Comparison of ENCODE assay signal across 9 mouse cellular contexts in genomic region chrX:73476621-73477020, GRCm38 (mm10). TPM values are rescaled to one million over a fixed set of nuclear protein-coding genes. Genes with fewer than 3 reads are reported as not detected.
A peak's percentile ranks its signal among the peaks of the same experiment; 100 is the strongest.
DNase-seq lines count a peak whose midpoint lies in the region; ATAC-seq and TF ChIP-seq lines count a peak whose summit lies in the region.
"Had no signal": no experiment of that assay in that cellular context is flagged by ENCODE, and none has a peak within 500 bp of the region (broad histone marks: within the 10 kb centered on the region; RNA-seq: fewer than 3 reads in every experiment).

No protein-coding gene starts in this region.

- 67% methylated on average over 2 of the region's 2 CpGs for WGBS in hindbrain, embryonic 10.5 days
- 70% methylated on average over 2 of the region's 2 CpGs for WGBS in hindbrain, embryonic 14.5 days
- WGBS in liver, adult 2 months = 12% methylated on average over 2 of the region's 2 CpGs
- 83% methylated on average over 2 of the region's 2 CpGs for WGBS in forebrain, postnatal 0 days

- no peak for TF ChIP-seq CTCF in liver, adult 2 months (IDR thresholded peaks at IDR 0.05; ENCODE audit: low read depth, low read length)
- TF ChIP-seq CTCF in forebrain, postnatal 0 days (IDR thresholded peaks at IDR 0.05; ENCODE audit: low read depth) = no peak

- H3K4me1 ChIP-seq in hindbrain, embryonic 10.5 days (replicated peaks) = peaks cover 9% of the 10 kb centered on the region; the same call in 1 of the 2 replicates
- no peaks in the 10 kb centered on the region for H3K4me1 ChIP-seq in hindbrain, embryonic 14.5 days (replicated peaks; ENCODE audit: control insufficient read depth, insufficient read depth, low read length)
- H3K4me1 ChIP-seq in liver, adult 2 months (ENCODE audit: control insufficient read depth, insufficient read depth, low read length) = peaks cover 7% of the 10 kb centered on the region; the same call in 1 of the 2 replicates
- H3K4me1 ChIP-seq in forebrain, postnatal 0 days (ENCODE audit: insufficient read depth) = no peaks in the 10 kb centered on the region

- no peak overlapping the region for H3K4me3 ChIP-seq in hindbrain, embryonic 10.5 days
- H3K4me3 ChIP-seq in hindbrain, embryonic 14.5 days (replicated peaks; ENCODE audit: low read length) = no peak overlapping the region
- no peak overlapping the region for H3K4me3 ChIP-seq in liver, adult 2 months (ENCODE audit: insufficient read depth, low read depth, low read length)
- no peak overlapping the region for H3K4me3 ChIP-seq in forebrain, postnatal 0 days (ENCODE audit: low read depth, low read length)

- no peak overlapping the region for H3K9ac ChIP-seq in hindbrain, embryonic 14.5 days
- H3K9ac ChIP-seq in liver, adult 2 months (ENCODE audit: low read depth, low read length) = no peak overlapping the region; the same call in 1 of the 2 replicates
- no peak overlapping the region for H3K9ac ChIP-seq in forebrain, postnatal 0 days

- H3K27me3 ChIP-seq in hindbrain, embryonic 10.5 days (ENCODE audit: insufficient read depth, poor library complexity, severe bottlenecking) = peaks cover 69% of the 10 kb centered on the region
- H3K27me3 ChIP-seq in hindbrain, embryonic 14.5 days (ENCODE audit: control insufficient read depth, insufficient read depth, low read length) = no peaks in the 10 kb centered on the region
- no peaks in the 10 kb centered on the region for H3K27me3 ChIP-seq in liver, adult 2 months (ENCODE audit: control insufficient read depth, insufficient read depth, low read length)
- H3K27me3 ChIP-seq in forebrain, postnatal 0 days (ENCODE audit: insufficient read depth, low read length) = no peaks in the 10 kb centered on the region

- no peak overlapping the region for H3K4me2 ChIP-seq in hindbrain, embryonic 14.5 days (replicated peaks)
- no peak overlapping the region for H3K4me2 ChIP-seq in forebrain, postnatal 0 days (ENCODE audit: low read depth)

- no peak overlapping the region for H3K27ac ChIP-seq in hindbrain, embryonic 10.5 days
- no peak overlapping the region for H3K27ac ChIP-seq in hindbrain, embryonic 14.5 days
- peak overlapping the region; percentile 75 for H3K27ac ChIP-seq in liver, adult 2 months (replicated peaks; ENCODE audit: insufficient read depth, low read depth, low read length)
- no peak overlapping the region for H3K27ac ChIP-seq in forebrain, postnatal 0 days (ENCODE audit: low read depth, low read length)

- intact Hi-C loops in heart, postnatal 10 days (cut with DNase I) = no loop called here

- no peak for TF ChIP-seq POLR2A in liver, adult 2 months (IDR thresholded peaks at IDR 0.05; ENCODE audit: extremely low read depth, insufficient read depth, low read length)

- H3K79me2 ChIP-seq in liver, adult 2 months (ENCODE audit: control insufficient read depth, insufficient read depth, low read length) = no peaks in the 10 kb centered on the region

- H3K36me3 ChIP-seq in hindbrain, embryonic 10.5 days = no peaks in the 10 kb centered on the region
- no peaks in the 10 kb centered on the region for H3K36me3 ChIP-seq in hindbrain, embryonic 14.5 days (replicated peaks; ENCODE audit: control insufficient read depth, insufficient read depth)
- no peaks in the 10 kb centered on the region for H3K36me3 ChIP-seq in liver, adult 2 months (ENCODE audit: control insufficient read depth, insufficient read depth, low read length)
- no peaks in the 10 kb centered on the region for H3K36me3 ChIP-seq in forebrain, postnatal 0 days (ENCODE audit: insufficient read depth)

- DNase-seq in hindbrain, embryonic 10.5 days (ENCODE audit: low spot score) = peak; percentile 18
- no peak for DNase-seq in hindbrain, embryonic 14.5 days (ENCODE audit: low spot score)
- peak; percentile 63 to 71 for DNase-seq in heart, postnatal 10 days
- DNase-seq in liver, adult 2 months (ENCODE audit: extremely low read depth, low read depth, low spot score) = peak; percentile 69
- peak; percentile 46 for DNase-seq in testis, postnatal 10 days (ENCODE audit: low spot score)
- DNase-seq in layer of hippocampus, adult 18-20 months (ENCODE audit: low spot score in 2 of 2) = no peak
- DNase-seq in thymus, postnatal 25 days = no peak
- no peak for DNase-seq in forebrain, postnatal 0 days

- ATAC-seq in hindbrain, embryonic 14.5 days (ENCODE audit: low FRiP score) = no peak
- no peak for ATAC-seq in forebrain, postnatal 0 days

- H3K9me3 ChIP-seq in hindbrain, embryonic 10.5 days = no peaks in the 10 kb centered on the region
- H3K9me3 ChIP-seq in hindbrain, embryonic 14.5 days (ENCODE audit: control insufficient read depth, low read length) = no peaks in the 10 kb centered on the region
- no peaks in the 10 kb centered on the region for H3K9me3 ChIP-seq in forebrain, postnatal 0 days (ENCODE audit: low read length)

RNA-seq across cellular contexts. Expression of gene Bgn, which starts 6.8 kb away (rescaled TPM):
- 17.0 and 24.3 TPM in 2 replicates for polyA plus RNA-seq in hindbrain, embryonic 10.5 days (2016; fragmentation: Nextera tagmentation; extraction: Ambion mirVana)
- polyA plus RNA-seq in hindbrain, embryonic 14.5 days (2014; fragmentation: Nextera tagmentation; extraction: Ambion mirVana) = 35.0 and 40.7 TPM in 2 replicates
- 100 to 1,000 TPM; 276 to 309 TPM for total RNA-seq in heart, postnatal 10 days (2021)
- 27.1 and 47.0 TPM in 2 replicates for total RNA-seq in liver, adult 2 months (2014; rRNA removed)
- polyA plus RNA-seq in liver, adult 2 months (2012; rRNA removed) = 71.9 and 78.9 TPM in 2 replicates
- 10 to 100 TPM; 12.0 to 12.6 TPM for total RNA-seq in layer of hippocampus, adult 18-20 months (2021)
- total RNA-seq in forebrain, postnatal 0 days (2014; rRNA removed) = 24.8 and 39.7 TPM in 2 replicates
- polyA plus RNA-seq in forebrain, postnatal 0 days (2015; fragmentation: Nextera tagmentation; extraction: Ambion mirVana) = 17.7 and 18.3 TPM in 2 replicates

RNA-seq across cellular contexts. Expression of gene Haus7, which starts 17.8 kb away (rescaled TPM):
- polyA plus RNA-seq in hindbrain, embryonic 10.5 days (2016; fragmentation: Nextera tagmentation; extraction: Ambion mirVana) = 79.7 and 81.4 TPM in 2 replicates
- polyA plus RNA-seq in hindbrain, embryonic 14.5 days (2014; fragmentation: Nextera tagmentation; extraction: Ambion mirVana) = 59.8 and 66.9 TPM in 2 replicates
- 10 to 100 TPM; 14.5 to 16.3 TPM for total RNA-seq in heart, postnatal 10 days (2021)
- 12.9 and 15.5 TPM in 2 replicates for total RNA-seq in liver, adult 2 months (2014; rRNA removed)
- polyA plus RNA-seq in liver, adult 2 months (2012; rRNA removed) = 11.2 and 12.8 TPM in 2 replicates
- 10 to 100 TPM in 1 of 2 experiments, 1 to 10 TPM in 1; 8.9 to 11.4 TPM for total RNA-seq in layer of hippocampus, adult 18-20 months (2021)
- 25.3 and 33.2 TPM in 2 replicates for total RNA-seq in forebrain, postnatal 0 days (2014; rRNA removed)
- polyA plus RNA-seq in forebrain, postnatal 0 days (2015; fragmentation: Nextera tagmentation; extraction: Ambion mirVana) = 50.3 and 60.8 TPM in 2 replicates

RNA-seq across cellular contexts. Expression of gene Atp2b3, which starts 26.3 kb away (rescaled TPM):
- polyA plus RNA-seq in hindbrain, embryonic 10.5 days (2016; fragmentation: Nextera tagmentation; extraction: Ambion mirVana) = 0.21 and 0.42 TPM in 2 replicates
- polyA plus RNA-seq in hindbrain, embryonic 14.5 days (2014; fragmentation: Nextera tagmentation; extraction: Ambion mirVana) = 8.4 and 9.5 TPM in 2 replicates
- under 1 TPM in 1 of 2 experiments, not detected in 1; 0.15 TPM for total RNA-seq in heart, postnatal 10 days (2021)
- total RNA-seq in liver, adult 2 months (2014; rRNA removed) = 0.07 TPM in 1 of 2 replicates, not detected in the other
- polyA plus RNA-seq in liver, adult 2 months (2012; rRNA removed) = not detected in 2 replicates
- 100 to 1,000 TPM; 146 to 149 TPM for total RNA-seq in layer of hippocampus, adult 18-20 months (2021)
- total RNA-seq in forebrain, postnatal 0 days (2014; rRNA removed) = 21.4 and 26.0 TPM in 2 replicates
- polyA plus RNA-seq in forebrain, postnatal 0 days (2015; fragmentation: Nextera tagmentation; extraction: Ambion mirVana) = 3.9 and 5.5 TPM in 2 replicates
- total RNA-seq: common myeloid progenitor, adult 5-6 weeks had no signal

RNA-seq across cellular contexts. Expression of gene Trex2, which starts 41.5 kb away (rescaled TPM):
- polyA plus RNA-seq in hindbrain, embryonic 10.5 days (2016; fragmentation: Nextera tagmentation; extraction: Ambion mirVana) = 0.16 TPM in 1 of 2 replicates, not detected in the other
- polyA plus RNA-seq in hindbrain, embryonic 14.5 days (2014; fragmentation: Nextera tagmentation; extraction: Ambion mirVana) = not detected in 2 replicates
- total RNA-seq in heart, postnatal 10 days (2021) = not detected
- total RNA-seq in liver, adult 2 months (2014; rRNA removed) = not detected in 2 replicates
- polyA plus RNA-seq in liver, adult 2 months (2012; rRNA removed) = not detected in 2 replicates
- not detected for total RNA-seq in layer of hippocampus, adult 18-20 months (2021)
- not detected in 2 replicates for total RNA-seq in forebrain, postnatal 0 days (2014; rRNA removed)
- not detected in 2 replicates for polyA plus RNA-seq in forebrain, postnatal 0 days (2015; fragmentation: Nextera tagmentation; extraction: Ambion mirVana)
- total RNA-seq: common myeloid progenitor, adult 5-6 weeks had no signal

Comparison
In these comparisons a context has a peak if more than half of its experiments do, and no peak if none do; other contexts are left out.
1. DNase-seq: peak in hindbrain, embryonic 10.5 days (single experiment), heart, postnatal 10 days (2 of 2), liver, adult 2 months (single experiment) and testis, postnatal 10 days (single experiment); none in hindbrain, embryonic 14.5 days (single experiment), layer of hippocampus, adult 18-20 months (0 of 2), thymus, postnatal 25 days (single experiment) and forebrain, postnatal 0 days (single experiment).
2. RNA of gene Atp2b3, which starts 26.3 kb away (total RNA-seq): 146 to 149 TPM in layer of hippocampus, adult 18-20 months and 21.4 to 26.0 TPM in forebrain, postnatal 0 days; 0.15 TPM in heart, postnatal 10 days and 0.07 TPM in liver, adult 2 months; every median in the first group is over 10 times any median in the second.